Mouse (Mus musculus) layer of hippocampus, adult 11-12 months (tissue): ENCODE measurements around the gene Ndufs7.

Source experiments
- DNase-seq: peaks from one replicate; pipeline ENCODE4 v3.0.0; 2022; ENCODE audit warnings: low spot score

The Ndufs7 gene

GRCm38 (mm10) chr10:80262776-80263365 lies 13.9 kb downstream of the Ndufs7 start:
- DNase-seq = no peak

GRCm38 (mm10) chr10:80264341-80265148 lies 15.6 kb downstream of the Ndufs7 start:
- peak; percentile 99 for DNase-seq

DNA sequence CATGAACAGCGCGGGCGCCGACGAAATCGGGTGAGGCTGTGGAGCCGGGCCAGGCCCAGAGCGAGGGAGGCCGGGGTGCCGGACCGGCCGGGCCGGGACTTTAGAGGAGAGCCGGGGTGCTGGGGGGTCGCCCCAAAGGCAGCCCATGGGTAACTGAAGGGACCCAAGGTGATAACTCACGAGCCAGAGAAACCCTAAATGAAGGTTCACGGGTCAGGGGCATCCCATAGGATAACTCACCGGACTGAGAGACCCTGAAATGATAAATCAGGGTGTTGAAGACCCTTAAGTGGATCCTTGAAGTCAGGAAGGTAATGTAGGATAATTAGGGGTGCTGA lies 16.2 kb downstream of the Ndufs7 start:
- no peak for DNase-seq

DNA sequence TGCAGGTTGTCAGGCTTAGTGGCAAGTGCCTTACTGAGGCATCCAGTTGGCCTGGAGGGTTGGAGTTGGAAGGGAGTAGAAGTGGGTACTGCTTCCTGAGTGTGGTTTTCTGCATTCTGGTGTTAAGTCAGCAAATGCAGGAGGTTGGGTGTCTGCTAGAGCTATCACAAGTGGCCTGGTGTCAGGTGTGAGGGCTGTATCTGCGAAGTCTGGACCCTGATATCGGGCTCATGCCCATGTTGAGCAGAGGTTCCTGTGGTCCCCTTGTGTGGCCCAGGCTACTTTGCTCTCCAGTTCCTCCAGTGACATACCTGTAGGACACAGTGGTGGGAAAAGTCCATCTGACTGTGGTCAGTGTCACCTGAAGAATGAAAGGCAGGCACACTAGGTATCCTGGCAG lies 21.2 kb downstream of the Ndufs7 start:
- DNase-seq = no peak

DNA sequence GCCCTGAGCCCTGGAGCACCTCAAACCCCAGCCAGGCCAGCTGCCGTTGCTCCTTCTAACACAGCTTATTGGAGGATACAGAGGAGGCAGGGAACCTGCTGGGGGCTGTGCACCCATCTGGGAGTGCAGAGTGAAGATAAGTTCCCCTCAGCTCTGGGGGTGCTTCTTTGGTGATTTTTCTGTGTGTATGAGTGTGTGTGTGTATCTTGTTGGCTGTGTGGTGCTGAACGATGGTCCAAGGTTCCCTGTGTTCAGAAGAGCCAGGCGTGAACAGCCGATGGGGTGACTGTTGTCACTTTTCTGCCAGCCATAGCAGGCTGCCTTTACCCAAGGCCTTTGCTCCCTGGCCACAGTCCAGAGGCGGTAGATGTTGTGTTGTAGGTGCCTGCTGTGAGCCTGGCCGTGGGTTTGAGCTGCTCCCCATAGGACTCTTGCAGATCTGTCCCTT lies 21.8 kb downstream of the Ndufs7 start:
- no peak for DNase-seq

DNA sequence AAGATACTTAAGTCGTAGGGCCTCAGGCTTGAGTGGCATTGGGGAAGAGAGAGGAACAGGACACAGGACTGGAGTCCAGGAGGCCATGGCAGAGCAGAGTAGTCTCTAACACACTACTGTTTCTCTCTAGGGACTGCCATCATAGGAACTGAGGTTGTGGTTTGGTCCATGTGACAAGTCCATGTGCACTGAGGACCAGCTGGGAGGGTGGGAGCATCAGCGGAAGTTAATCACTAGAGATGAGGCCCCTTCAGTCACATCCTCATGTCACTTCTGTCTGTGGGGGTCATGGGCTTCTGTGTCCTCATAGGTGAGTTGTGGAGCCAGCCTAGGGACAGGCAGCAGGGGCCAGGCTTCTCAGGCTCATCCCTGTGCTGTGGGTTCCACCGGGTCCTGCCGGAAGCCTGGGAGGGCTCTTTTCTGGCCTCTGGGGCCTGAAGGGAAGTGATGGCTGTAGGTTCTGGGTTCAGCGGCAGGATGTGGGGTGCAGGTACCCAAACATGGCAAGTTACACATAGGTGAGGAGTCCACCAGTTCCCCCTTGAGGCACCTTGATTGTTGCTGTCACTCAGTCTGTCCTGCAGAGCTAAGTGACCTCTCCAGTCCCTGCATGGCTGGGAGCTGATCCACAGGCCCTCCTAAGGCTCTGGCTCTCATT lies 22.4 kb downstream of the Ndufs7 start:
- no peak for DNase-seq

- no peak for DNase-seq
These were observed 23.1 kb downstream of the Ndufs7 start for GRCm38 (mm10) chr10:80271870-80272585.

- DNase-seq = no peak
These were observed 24.9 kb downstream of the Ndufs7 start for GRCm38 (mm10) chr10:80273847-80274246.

GRCm38 (mm10) chr10:80276238-80276637 lies 27.3 kb downstream of the Ndufs7 start:
- no peak for DNase-seq

GRCm38 (mm10) chr10:80278390-80278789 lies 29.5 kb downstream of the Ndufs7 start:
- DNase-seq = no peak

DNA sequence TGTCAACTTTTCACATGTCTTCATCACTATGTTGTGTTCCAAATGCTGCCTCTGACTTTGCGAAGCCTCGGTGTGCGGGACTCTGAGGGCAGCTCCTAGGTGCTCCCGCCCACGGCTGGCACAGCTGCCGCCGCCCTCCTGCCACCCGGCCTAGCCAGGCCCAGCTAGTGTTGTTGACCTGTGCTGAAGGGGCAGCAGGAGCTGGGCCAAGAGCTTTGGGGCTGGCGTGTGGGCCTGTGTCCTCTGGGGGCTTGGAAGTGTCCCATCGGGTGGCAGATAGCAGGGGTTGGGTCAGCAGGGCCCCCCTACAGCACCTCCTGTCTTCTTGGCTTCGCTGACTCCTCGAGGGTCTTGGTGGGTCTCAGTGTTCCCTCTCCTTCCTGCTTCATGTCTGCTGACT lies 30.4 kb downstream of the Ndufs7 start:
- no peak for DNase-seq

GRCm38 (mm10) chr10:80281304-80281703 lies 32.4 kb downstream of the Ndufs7 start:
- no peak for DNase-seq

DNA sequence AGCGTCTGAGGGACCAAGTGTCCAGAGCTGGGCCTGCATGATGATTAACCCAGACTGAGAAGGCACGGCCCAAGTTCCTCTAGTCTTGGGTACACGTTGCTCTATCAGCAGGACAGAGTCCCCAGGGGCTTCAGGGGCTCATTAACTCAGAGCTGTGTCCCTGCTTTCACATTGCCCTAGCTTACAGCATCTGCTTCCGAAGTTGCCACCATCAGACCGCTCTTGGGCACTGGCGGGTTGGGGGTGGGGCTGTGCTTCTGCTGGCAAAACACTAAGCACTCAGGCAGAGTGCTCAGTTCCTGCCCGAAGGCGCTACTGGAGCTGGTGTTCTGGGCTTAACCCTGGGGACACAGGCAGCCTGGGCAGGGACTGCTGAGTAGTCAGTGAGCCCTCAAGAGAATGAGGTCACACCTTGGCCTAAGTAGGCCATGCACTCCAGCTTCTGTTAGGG lies 33.0 kb downstream of the Ndufs7 start:
- DNase-seq = no peak

GRCm38 (mm10) chr10:80282481-80283441 lies 33.8 kb downstream of the Ndufs7 start:
- no peak for DNase-seq

DNA sequence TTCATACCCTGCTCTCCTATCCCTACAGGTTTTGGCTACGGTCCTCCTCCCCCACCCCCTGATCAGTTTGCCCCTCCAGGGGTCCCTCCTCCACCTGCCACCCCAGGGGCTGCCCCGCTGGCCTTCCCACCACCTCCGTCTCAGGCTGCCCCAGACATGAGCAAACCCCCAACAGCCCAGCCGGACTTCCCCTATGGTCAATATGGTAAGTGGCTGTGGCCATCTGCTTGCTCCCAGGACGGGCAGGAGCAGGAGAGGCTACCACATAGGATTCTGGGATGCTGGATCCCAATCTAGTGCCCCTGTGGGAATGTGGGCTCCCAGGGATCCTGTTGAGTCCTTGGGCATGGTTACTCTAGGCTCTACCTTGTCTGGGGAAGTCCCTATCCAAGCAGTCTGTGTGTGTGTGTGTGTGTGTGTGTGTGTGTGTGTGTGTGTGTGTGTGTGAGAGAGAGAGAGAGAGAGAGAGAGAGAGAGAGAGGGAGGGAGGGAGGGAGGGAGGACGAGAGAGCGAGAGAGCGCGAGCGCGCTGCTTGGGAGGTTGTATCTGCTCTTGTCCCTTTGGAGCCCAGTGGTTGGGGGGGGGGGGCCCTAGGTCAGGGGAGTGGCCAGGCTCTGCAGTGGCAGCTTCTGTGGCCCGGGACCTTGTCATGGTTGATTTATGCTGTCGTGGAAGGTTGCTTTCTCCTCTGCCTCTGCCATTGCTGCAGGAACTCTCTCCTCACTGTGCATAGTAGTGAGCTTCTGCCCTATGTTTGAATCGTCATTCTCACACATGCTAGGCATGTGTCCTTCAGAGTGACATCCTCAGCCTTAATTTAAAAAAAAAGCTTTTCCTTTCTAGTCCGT lies 36.5 kb downstream of the Ndufs7 start:
- DNase-seq = no peak

- DNase-seq = no peak
These were observed 39.2 kb downstream of the Ndufs7 start for GRCm38 (mm10) chr10:80288097-80288496.

GRCm38 (mm10) chr10:80288657-80289056 lies 39.7 kb downstream of the Ndufs7 start:
- DNase-seq = no peak

GRCm38 (mm10) chr10:80292251-80293146 lies 43.6 kb downstream of the Ndufs7 start, which contains the start of gene Rps15:
Gene Rps15, plus strand, starts transcription at chr10:80292453.
- DNase-seq = peak; percentile 93

GRCm38 (mm10) chr10:80293325-80293724 lies 44.4 kb downstream of the Ndufs7 start:
- no peak for DNase-seq
